Mouse (Mus musculus): ENCODE measurements around the gene Ipo11. TPM values are rescaled to one million over a fixed set of nuclear protein-coding genes. Genes with fewer than 3 reads are reported as not detected.
"Not testable (repeated sequence)": the region's sequence is repeated elsewhere in the genome, so short reads cannot be mapped to it uniquely, and the experiment has no call there.

Ipo11 gene
- polyA plus RNA-seq, 1 experiment, result 13.6 TPM

GRCm38 (mm10) chr13:106907273-106907672 lies 29.5 kb downstream of the Ipo11 start:
- no peak for TF ChIP-seq POLR2A (IDR thresholded peaks at IDR 0.05; ENCODE audit: borderline replicate concordance, extremely low read depth, low read depth, low read length)
- no peak for TF ChIP-seq CTCF (IDR thresholded peaks at IDR 0.05; ENCODE audit: insufficient read depth, low read length)
- 97% methylated on average over 4 of the region's 4 CpGs for WGBS
- DNase-seq, result no peak
- no peak overlapping the region for H3K4me3 ChIP-seq (replicated peaks; ENCODE audit: extremely low read depth, low read depth, low read length)
- H3K4me1 ChIP-seq (ENCODE audit: control insufficient read depth, insufficient read depth, low read length), result no peaks in the 10 kb centered on the region; the same call in 1 of the 2 replicates

DNA sequence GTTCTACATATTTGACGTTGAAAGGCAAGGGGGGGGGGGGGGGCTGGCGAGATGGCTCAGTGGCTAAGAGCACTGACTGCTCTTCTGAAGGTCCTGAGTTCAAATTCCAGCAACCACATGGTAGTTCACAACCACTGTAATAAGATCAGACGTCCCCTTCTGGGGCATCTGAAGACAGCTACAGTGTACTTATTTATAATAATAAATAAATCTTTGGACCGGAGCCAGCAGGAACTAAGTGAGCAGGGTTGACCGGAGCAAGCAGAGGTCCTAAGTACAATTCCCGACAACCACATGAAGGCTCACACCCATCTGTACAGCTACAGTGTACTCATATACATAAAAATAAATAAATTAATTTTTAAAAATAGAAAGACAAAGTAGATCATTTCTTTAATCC lies 31.6 kb downstream of the Ipo11 start:
- H3K4me1 ChIP-seq (ENCODE audit: control insufficient read depth, insufficient read depth, low read length); H3K4me3 ChIP-seq (replicated peaks; ENCODE audit: extremely low read depth, low read depth, low read length); DNase-seq: not testable (repeated sequence)
- WGBS, result 58% methylated on average over 6 of the region's 6 CpGs

GRCm38 (mm10) chr13:106904637-106905036 lies 32.1 kb downstream of the Ipo11 start:
- Histone ChIP-seq H3K4me3 (replicated peaks; ENCODE audit: extremely low read depth, low read depth, low read length) (no peak overlapping the region), H3K4me1 (ENCODE audit: control insufficient read depth, insufficient read depth, low read length) (no peaks in the 10 kb centered on the region; the same call in 1 of the 2 replicates)
- DNase-seq, result no peak
- 92% methylated on average over 3 of the region's 3 CpGs for WGBS
- TF ChIP-seq CTCF (IDR thresholded peaks at IDR 0.05; ENCODE audit: insufficient read depth, low read length), result no peak
- TF ChIP-seq POLR2A (IDR thresholded peaks at IDR 0.05; ENCODE audit: borderline replicate concordance, extremely low read depth, low read depth, low read length), result no peak

DNA sequence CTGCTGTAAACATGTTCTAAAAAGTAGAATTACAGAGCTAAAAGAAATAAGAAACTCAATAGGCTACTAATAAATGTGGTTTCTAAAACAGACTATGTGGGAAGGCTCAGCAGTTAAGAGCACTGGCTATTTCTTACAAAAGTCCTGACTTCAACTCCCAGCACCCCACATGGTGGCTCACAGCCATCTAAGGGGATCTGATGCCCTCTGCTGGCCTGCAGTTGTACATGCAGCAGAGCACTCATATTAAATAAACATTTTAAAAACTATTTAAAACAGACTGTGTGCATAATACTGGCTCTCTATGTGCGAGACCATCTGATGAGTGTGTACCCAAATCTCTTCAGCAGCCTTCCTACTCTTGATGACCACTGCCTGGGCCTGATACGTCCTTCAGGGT lies 42.5 kb downstream of the Ipo11 start:
- Histone ChIP-seq H3K4me3 (replicated peaks; ENCODE audit: extremely low read depth, low read depth, low read length) (no peak overlapping the region), H3K4me1 (ENCODE audit: control insufficient read depth, insufficient read depth, low read length) (no peaks in the 10 kb centered on the region)
- no peak for TF ChIP-seq POLR2A (IDR thresholded peaks at IDR 0.05; ENCODE audit: borderline replicate concordance, extremely low read depth, low read depth, low read length)
- TF ChIP-seq CTCF (IDR thresholded peaks at IDR 0.05; ENCODE audit: insufficient read depth, low read length), result peak; percentile 39
- no peak for DNase-seq
- 84% methylated on average over 2 of the region's 2 CpGs for WGBS

DNA sequence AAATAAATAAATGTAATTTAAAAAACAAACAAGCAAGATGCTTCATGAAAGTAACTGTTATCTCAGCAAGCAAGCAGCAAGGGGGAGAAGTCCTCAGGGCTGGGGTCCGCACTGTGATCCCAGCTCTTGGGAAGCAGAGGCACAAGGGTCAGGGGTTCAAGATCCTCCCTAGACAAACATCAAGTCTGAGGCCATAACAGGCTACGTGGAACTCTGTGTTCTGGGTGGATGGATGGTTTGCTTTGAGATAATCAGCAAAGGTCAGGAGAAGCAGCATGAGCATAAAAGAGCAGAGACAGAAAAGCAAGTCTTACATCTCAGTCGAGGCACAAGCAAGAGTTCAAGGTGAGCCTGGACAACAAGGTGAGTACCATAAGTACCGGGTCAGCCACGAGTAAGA lies 43.1 kb downstream of the Ipo11 start:
- no peak for DNase-seq
- Histone ChIP-seq H3K4me1 (ENCODE audit: control insufficient read depth, insufficient read depth, low read length) (no peaks in the 10 kb centered on the region), H3K4me3 (replicated peaks; ENCODE audit: extremely low read depth, low read depth, low read length) (no peak overlapping the region)
- WGBS, result 82% methylated on average over 5 of the region's 5 CpGs
- no peak for TF ChIP-seq CTCF (IDR thresholded peaks at IDR 0.05; ENCODE audit: insufficient read depth, low read length)
- TF ChIP-seq POLR2A (IDR thresholded peaks at IDR 0.05; ENCODE audit: borderline replicate concordance, extremely low read depth, low read depth, low read length), result no peak

- Histone ChIP-seq H3K4me3 (replicated peaks; ENCODE audit: extremely low read depth, low read depth, low read length) (no peak overlapping the region), H3K4me1 (ENCODE audit: control insufficient read depth, insufficient read depth, low read length) (no peaks in the 10 kb centered on the region)
- WGBS, result 85% methylated on average over 9 of the region's 9 CpGs
- no peak for DNase-seq
- no peak for TF ChIP-seq CTCF (IDR thresholded peaks at IDR 0.05; ENCODE audit: insufficient read depth, low read length)
- no peak for TF ChIP-seq POLR2A (IDR thresholded peaks at IDR 0.05; ENCODE audit: borderline replicate concordance, extremely low read depth, low read depth, low read length)
Observed at GRCm38 (mm10) chr13:106893196-106893595, 43.6 kb downstream of the Ipo11 start.

DNA sequence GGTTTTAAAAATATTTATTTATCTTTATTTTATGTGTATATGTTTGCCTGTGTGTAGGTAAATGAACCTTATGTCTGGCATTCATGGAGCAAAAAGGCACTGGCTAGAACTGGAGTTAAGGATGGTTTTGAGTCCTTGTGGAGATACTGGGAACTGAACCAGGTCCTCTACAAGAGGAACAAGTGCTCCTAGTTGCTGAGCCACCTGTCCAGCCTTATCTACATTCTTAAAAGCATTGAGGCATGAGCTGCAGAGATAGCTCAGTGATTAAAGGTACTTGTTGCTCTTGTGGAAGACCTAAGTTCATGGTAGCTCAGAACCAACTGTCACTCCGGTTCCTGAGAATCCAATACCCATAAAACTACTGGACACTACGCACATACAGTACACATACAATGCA lies 49.4 kb downstream of the Ipo11 start:
- TF ChIP-seq POLR2A (IDR thresholded peaks at IDR 0.05; ENCODE audit: borderline replicate concordance, extremely low read depth, low read depth, low read length), result no peak
- no peak for TF ChIP-seq CTCF (IDR thresholded peaks at IDR 0.05; ENCODE audit: insufficient read depth, low read length)
- no peak overlapping the region for H3K4me3 ChIP-seq (replicated peaks; ENCODE audit: extremely low read depth, low read depth, low read length)
- 95% methylated on average over 2 of the region's 2 CpGs for WGBS
- H3K4me1 ChIP-seq (ENCODE audit: control insufficient read depth, insufficient read depth, low read length), result no peaks in the 10 kb centered on the region
- DNase-seq, result no peak

DNA sequence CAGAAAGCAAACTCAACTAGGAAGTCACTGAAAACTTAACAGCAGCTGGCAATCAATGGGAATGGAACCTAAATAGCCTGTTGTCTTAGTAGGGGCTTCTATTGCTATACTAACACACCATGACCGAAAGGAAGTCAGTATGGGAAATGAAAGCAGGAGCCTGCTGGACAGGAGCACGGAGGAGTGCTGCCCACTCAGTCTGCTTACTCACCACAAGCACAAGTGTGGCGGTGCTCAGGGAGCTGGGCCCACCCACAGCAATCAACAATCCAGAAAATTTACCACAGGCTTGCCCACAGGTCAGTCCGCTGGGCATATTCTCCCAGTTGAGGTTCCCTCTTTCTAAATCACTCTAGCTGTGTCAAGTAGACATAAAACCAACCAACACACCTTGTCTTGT lies 52.5 kb downstream of the Ipo11 start:
- DNase-seq, result no peak
- 88% methylated on average over 4 of the region's 4 CpGs for WGBS
- no peak overlapping the region for H3K4me3 ChIP-seq (replicated peaks; ENCODE audit: extremely low read depth, low read depth, low read length)
- no peaks in the 10 kb centered on the region for H3K4me1 ChIP-seq (ENCODE audit: control insufficient read depth, insufficient read depth, low read length)
- TF ChIP-seq CTCF (IDR thresholded peaks at IDR 0.05; ENCODE audit: insufficient read depth, low read length), result no peak
- TF ChIP-seq POLR2A (IDR thresholded peaks at IDR 0.05; ENCODE audit: borderline replicate concordance, extremely low read depth, low read depth, low read length), result no peak

DNA sequence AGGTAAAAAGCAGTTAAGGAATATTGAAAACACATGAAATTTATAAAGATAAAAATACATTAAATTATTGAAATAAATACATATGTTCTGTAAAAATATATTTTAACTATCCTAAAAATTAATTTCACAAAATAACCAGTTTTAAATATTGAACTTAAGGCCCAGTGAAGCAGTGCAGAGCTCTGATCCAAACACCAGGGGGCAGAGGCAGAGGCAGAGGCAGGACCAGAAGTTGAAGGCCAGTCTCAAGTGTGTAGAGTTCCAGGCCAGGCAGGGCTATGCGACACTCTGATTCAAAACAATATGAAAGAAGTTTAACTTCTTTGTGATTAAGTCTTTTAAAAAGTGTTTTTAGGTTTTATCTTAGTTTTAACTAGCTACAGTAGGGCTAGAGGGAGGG lies 60.5 kb downstream of the Ipo11 start:
- no peaks in the 10 kb centered on the region for H3K4me1 ChIP-seq (ENCODE audit: control insufficient read depth, insufficient read depth, low read length)
- TF ChIP-seq CTCF (IDR thresholded peaks at IDR 0.05; ENCODE audit: insufficient read depth, low read length), result peak; percentile 59
- no peak for TF ChIP-seq POLR2A (IDR thresholded peaks at IDR 0.05; ENCODE audit: borderline replicate concordance, extremely low read depth, low read depth, low read length)
- 73% methylated on average over 1 of the region's 1 CpGs for WGBS
- no peak overlapping the region for H3K4me3 ChIP-seq (replicated peaks; ENCODE audit: extremely low read depth, low read depth, low read length)
- DNase-seq, result no peak

- no peak overlapping the region for H3K4me3 ChIP-seq (replicated peaks; ENCODE audit: extremely low read depth, low read depth, low read length)
- TF ChIP-seq CTCF (IDR thresholded peaks at IDR 0.05; ENCODE audit: insufficient read depth, low read length), result no peak
- no peak for TF ChIP-seq POLR2A (IDR thresholded peaks at IDR 0.05; ENCODE audit: borderline replicate concordance, extremely low read depth, low read depth, low read length)
- no peaks in the 10 kb centered on the region for H3K4me1 ChIP-seq (ENCODE audit: control insufficient read depth, insufficient read depth, low read length)
- 80% methylated on average over 2 of the region's 2 CpGs for WGBS
- DNase-seq, result no peak
Observed at GRCm38 (mm10) chr13:106865547-106865946, 71.2 kb downstream of the Ipo11 start.

DNA sequence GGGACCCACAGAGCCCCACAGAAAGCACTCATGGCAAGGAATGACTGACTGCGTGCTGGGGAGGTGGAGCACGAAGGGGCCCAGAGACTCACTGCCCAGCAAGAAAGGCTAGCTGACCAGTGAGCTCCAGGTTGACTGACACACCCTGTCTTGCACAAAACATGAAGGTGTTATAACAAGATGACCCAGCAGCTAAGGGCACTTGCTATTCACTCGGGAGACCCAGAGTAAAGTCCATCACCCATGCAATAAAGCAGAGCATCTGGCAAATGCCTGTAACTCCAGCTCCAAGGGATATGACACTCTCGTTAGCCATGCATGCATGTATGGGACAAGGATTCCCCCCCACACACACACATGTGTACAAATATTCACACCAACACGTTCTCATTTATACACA lies 78.0 kb downstream of the Ipo11 start:
- WGBS, result 84% methylated on average over 5 of the region's 5 CpGs
- no peak for DNase-seq
- Histone ChIP-seq H3K4me3 (replicated peaks; ENCODE audit: extremely low read depth, low read depth, low read length) (no peak overlapping the region), H3K4me1 (ENCODE audit: control insufficient read depth, insufficient read depth, low read length) (no peaks in the 10 kb centered on the region)
- TF ChIP-seq POLR2A (IDR thresholded peaks at IDR 0.05; ENCODE audit: borderline replicate concordance, extremely low read depth, low read depth, low read length), result no peak
